Mouse (Mus musculus) C2C12 (cell line): ENCODE measurements around the gene Pla2g15.

Experiments used
- CEBPB ChIP-seq: IDR thresholded peaks from one replicate; pipeline ENCODE4 v1.6.1; 2011; ENCODE audit warnings: low read depth, mild to moderate bottlenecking, control low read depth, moderate library complexity
- CTCF ChIP-seq: IDR thresholded peaks from one replicate; pipeline ENCODE4 v1.5.1; 2011; ENCODE audit not compliant: control insufficient read depth, insufficient read depth, insufficient read length
- MAX ChIP-seq: IDR thresholded peaks from one replicate; pipeline ENCODE4 v1.6.1; 2011; ENCODE audit warnings: mild to moderate bottlenecking, control low read depth
- MYOD1 ChIP-seq: IDR thresholded peaks from one replicate; pipeline ENCODE4 v1.6.1; 2011; ENCODE audit warnings: low read depth; ENCODE audit not compliant: control insufficient read depth, insufficient read length
- MYOG ChIP-seq: IDR thresholded peaks from one replicate; pipeline ENCODE4 v1.6.1; 2011; ENCODE audit not compliant: control insufficient read depth, insufficient read length; ENCODE audit errors: extremely low read depth
- USF1 ChIP-seq: IDR thresholded peaks from one replicate; pipeline ENCODE4 v1.6.1; 2011; ENCODE audit warnings: low read depth, mild to moderate bottlenecking, control low read depth, moderate library complexity

DNA sequence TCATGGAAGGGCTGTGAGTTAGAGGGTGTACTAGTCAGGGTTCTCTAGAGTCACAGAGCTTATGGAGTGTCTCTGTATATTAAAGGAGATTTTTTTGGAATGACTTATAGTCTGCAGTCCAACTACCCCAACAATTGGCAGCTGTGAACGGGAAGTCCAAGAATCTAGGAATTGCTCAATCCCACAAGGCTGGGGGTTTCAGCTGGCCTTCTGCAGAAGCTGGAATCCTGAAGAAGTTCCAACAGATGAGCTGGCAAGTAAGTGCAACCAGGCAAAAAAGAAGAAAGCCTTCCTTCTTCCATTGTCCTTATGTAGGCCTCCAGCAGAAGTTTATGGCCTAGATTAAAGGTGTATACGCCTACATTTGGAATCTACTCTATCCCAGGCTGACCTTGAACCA, 4.9 kb upstream of the Pla2g15 start:
- TF ChIP-seq MYOD1 = no peak
- no peak for TF ChIP-seq CTCF
- no peak for TF ChIP-seq MAX
- TF ChIP-seq USF1 = no peak
- no peak for TF ChIP-seq MYOG
- no peak for TF ChIP-seq CEBPB
